Mouse (Mus musculus) retina, embryonic 14.5 days (tissue): ENCODE measurements at regions not wholly inside any gene's neighbourhood (a gene's known extent, or its start where the extent isn't known, plus 50 kb on each side); places are given as distances from the start of the nearest gene placed in this dataset.

ENCODE experiments used
- DNase-seq: peaks from one replicate; pipeline ENCODE4 v3.0.0-alpha.2; 2015; ENCODE audit warnings: low spot score

DNA sequence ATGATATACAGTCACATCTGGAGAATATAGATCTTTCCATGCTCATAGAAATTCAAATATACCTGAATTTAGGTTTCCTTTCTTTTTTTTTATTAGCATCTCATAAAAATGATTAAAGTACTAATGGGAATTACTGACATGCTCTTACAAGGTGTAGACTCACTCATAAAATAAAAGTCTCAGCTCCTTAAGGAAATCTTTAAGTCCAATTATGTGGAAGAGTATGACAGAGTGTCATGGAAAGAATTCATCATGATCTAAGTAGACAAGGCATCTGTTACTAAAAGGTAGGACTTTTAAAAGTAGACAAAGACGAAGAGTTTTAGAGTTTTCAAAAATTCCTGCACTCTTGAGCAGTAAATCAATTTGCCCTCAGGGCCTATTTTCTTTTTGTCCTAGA lies 558.1 kb upstream of the Ptchd4 start:
- peak; percentile 3 for DNase-seq
